In genomic region chr5:111220679-111221380, GRCm38 (mm10) we compare ENCODE assay signal across 10 mouse cellular contexts.
DNase-seq lines count a peak whose midpoint lies in the region; ATAC-seq lines count a peak whose summit lies in the region.
"Had no signal": no experiment of that assay in that cellular context is flagged by ENCODE, and none has a peak within 500 bp of the region (broad histone marks: within the 10 kb centered on the region; RNA-seq: fewer than 3 reads in every experiment).

No protein-coding gene starts in this region.

- H3K9ac ChIP-seq in hindbrain, embryonic 13.5 days: peak overlapping the region; percentile 55; the same call in 1 of the 2 replicates
- H3K9ac ChIP-seq in neural tube, embryonic 11.5 days (ENCODE audit: low read length): peak overlapping the region; percentile 40

- H3K4me2 ChIP-seq in hindbrain, embryonic 13.5 days: no peak overlapping the region
- H3K4me2 ChIP-seq in neural tube, embryonic 11.5 days (ENCODE audit: low read depth): no peak overlapping the region

- H3K9me3 ChIP-seq in hindbrain, embryonic 13.5 days: no peaks in the 10 kb centered on the region
- H3K9me3 ChIP-seq in neural tube, embryonic 11.5 days (ENCODE audit: control insufficient read depth, low read length): no peaks in the 10 kb centered on the region

- DNase-seq in cerebellum, postnatal 10 days: peak; percentile 65 to 80
- DNase-seq in cerebellum, adult 18-20 months: no peak
- DNase-seq in adipocyte (ENCODE audit: low spot score): peak; percentile 38
- peak; percentile 86 for DNase-seq in neural tube, embryonic 11.5 days (ENCODE audit: low spot score)
- no peak for DNase-seq in layer of hippocampus, adult 8-10 months (ENCODE audit: low spot score in 2 of 2)
- DNase-seq in right cerebral cortex, postnatal 4 days: no peak
- DNase-seq: gastrocnemius, postnatal 25 days; lung, postnatal 36 days had no signal

- H3K27me3 ChIP-seq in hindbrain, embryonic 13.5 days: 0 out of 2 replicates have a peak, but pooled peaks cover 5% of the 10 kb centered on the region
- 0 out of 2 replicates have a peak, but pooled peaks cover 2% of the 10 kb centered on the region for H3K27me3 ChIP-seq in neural tube, embryonic 11.5 days (ENCODE audit: control insufficient read depth, insufficient read depth, low read length)

- no peak overlapping the region for H3K4me3 ChIP-seq in hindbrain, embryonic 13.5 days
- H3K4me3 ChIP-seq in neural tube, embryonic 11.5 days (ENCODE audit: low read depth, low read length): no peak overlapping the region

- peaks cover 26% of the 10 kb centered on the region for H3K36me3 ChIP-seq in hindbrain, embryonic 13.5 days
- H3K36me3 ChIP-seq in neural tube, embryonic 11.5 days (ENCODE audit: control insufficient read depth, insufficient read depth, low read length): peaks cover 8% of the 10 kb centered on the region

- peak; percentile 63 for ATAC-seq in hindbrain, embryonic 13.5 days (ENCODE audit: low FRiP score)
- ATAC-seq in neural tube, embryonic 11.5 days (ENCODE audit: insufficient read depth, low FRiP score, low TSS enrichment): peak; percentile 85
- ATAC-seq in monocyte, adult 5-6 weeks (replicated peaks; ENCODE audit: insufficient number of reproducible peaks, low FRiP score, low TSS enrichment, poor library complexity, severe bottlenecking): no peak

- H3K4me1 ChIP-seq in hindbrain, embryonic 13.5 days (replicated peaks): peaks cover 88% of the 10 kb centered on the region
- peaks cover 53% of the 10 kb centered on the region for H3K4me1 ChIP-seq in neural tube, embryonic 11.5 days (ENCODE audit: control insufficient read depth, insufficient read depth, low read length)

- WGBS in hindbrain, embryonic 13.5 days: 11% methylated on average over 16 of the region's 16 CpGs
- 22% methylated on average over 16 of the region's 16 CpGs for WGBS in neural tube, embryonic 11.5 days

- peak overlapping the region; percentile 92 for H3K27ac ChIP-seq in hindbrain, embryonic 13.5 days
- peak overlapping the region; percentile 89 for H3K27ac ChIP-seq in neural tube, embryonic 11.5 days (ENCODE audit: low read depth, low read length)

Comparison
In these comparisons a context has a peak if more than half of its experiments do, and no peak if none do; other contexts are left out.
1. DNase-seq: peak in cerebellum, postnatal 10 days (2 of 2), adipocyte (single experiment) and neural tube, embryonic 11.5 days (single experiment); none in cerebellum, adult 18-20 months (0 of 2), layer of hippocampus, adult 8-10 months (0 of 2) and right cerebral cortex, postnatal 4 days (single experiment).